Comparison of ENCODE assay signal across 9 mouse cellular contexts in genomic region chr15:80289436-80289835, GRCm38 (mm10). TPM values are rescaled to one million over a fixed set of nuclear protein-coding genes. Genes with fewer than 3 reads are reported as not detected.
DNase-seq lines count a peak whose midpoint lies in the region; ATAC-seq and TF ChIP-seq lines count a peak whose summit lies in the region.
"Had no signal": no experiment of that assay in that cellular context is flagged by ENCODE, and none has a peak within 500 bp of the region (broad histone marks: within the 10 kb centered on the region; RNA-seq: fewer than 3 reads in every experiment).

No protein-coding gene starts in this region.

- peak; percentile 71 for TF ChIP-seq CTCF in olfactory bulb, adult 2 months (IDR thresholded peaks at IDR 0.05; ENCODE audit: insufficient read depth, low read depth, low read length)

- H3K27ac ChIP-seq in liver, embryonic 15.5 days (replicated peaks) = no peak overlapping the region
- peak overlapping the region; percentile 89 for H3K27ac ChIP-seq in olfactory bulb, adult 2 months (ENCODE audit: insufficient read depth, low read depth, low read length)

- H3K4me2 ChIP-seq in liver, embryonic 15.5 days = no peak overlapping the region

- peaks cover 74% of the 10 kb centered on the region for H3K27me3 ChIP-seq in liver, embryonic 15.5 days

- 0 out of 2 replicates have a peak, but pooled peaks have one; percentile 18 for ATAC-seq in liver, embryonic 15.5 days (ENCODE audit: insufficient read depth)

- no peak overlapping the region for H3K9ac ChIP-seq in liver, embryonic 15.5 days

- TF ChIP-seq POLR2A in olfactory bulb, adult 2 months (IDR thresholded peaks at IDR 0.05; ENCODE audit: insufficient read depth, low read depth, low read length) = no peak

- DNase-seq in CD4-positive helper T cell, adult 2 months (ENCODE audit: low read depth, low spot score) = peak; percentile 81
- peak; percentile 97 for DNase-seq in ZHBTc4 (ENCODE audit: low read depth, low spot score)
- peak; percentile 82 to 83 for DNase-seq in cerebellum, postnatal 36 days
- DNase-seq in gastrocnemius, postnatal 4 days (ENCODE audit: low spot score in 2 of 2) = peak; percentile 37 to 60
- peak; percentile 77 to 80 for DNase-seq in kidney, postnatal 25 days
- DNase-seq in thymus, adult 18-20 months = peak; percentile 69 to 71

- H3K4me3 ChIP-seq in liver, embryonic 15.5 days (replicated peaks) = no peak overlapping the region
- H3K4me3 ChIP-seq in olfactory bulb, adult 2 months (ENCODE audit: insufficient read depth, low read depth, low read length) = peak overlapping the region; percentile 86

- no peaks in the 10 kb centered on the region for H3K9me3 ChIP-seq in liver, embryonic 15.5 days (replicated peaks)

- H3K36me3 ChIP-seq in liver, embryonic 15.5 days (replicated peaks) = no peaks in the 10 kb centered on the region

- WGBS in liver, embryonic 15.5 days (ENCODE audit: insufficient replicate concordance) = 6% methylated on average over 10 of the region's 10 CpGs
- 9% methylated on average over 10 of the region's 10 CpGs for WGBS in olfactory bulb, adult 2 months

- no peaks in the 10 kb centered on the region for H3K4me1 ChIP-seq in liver, embryonic 15.5 days (replicated peaks)
- H3K4me1 ChIP-seq in olfactory bulb, adult 2 months (ENCODE audit: control insufficient read depth, insufficient read depth, low read length) = peaks cover 56% of the 10 kb centered on the region

RNA-seq across cellular contexts. Expression of gene Cacna1i, which starts 2.4 kb away (rescaled TPM):
- total RNA-seq in gastrocnemius, postnatal 4 days (2021) = under 1 TPM in 1 of 2 experiments, not detected in 1; 0.05 TPM
- polyA plus RNA-seq in liver, embryonic 15.5 days (2015; fragmentation: Nextera tagmentation; extraction: Ambion mirVana) = 0.01 TPM in 1 of 2 replicates, not detected in the other
- not detected in 2 replicates for polyA plus RNA-seq in olfactory bulb, adult 2 months (2012; ENCODE audit: insufficient read depth, insufficient read length, low replicate concordance, missing spikeins)
- polyA plus RNA-seq: heart, embryonic 16.5 days had no signal

RNA-seq across cellular contexts. Expression of gene Rps19bp1, which starts 25.3 kb away (rescaled TPM):
- 10 to 100 TPM; 23.8 to 26.4 TPM for total RNA-seq in gastrocnemius, postnatal 4 days (2021)
- 24.4 and 26.2 TPM in 2 replicates for polyA plus RNA-seq in liver, embryonic 15.5 days (2015; fragmentation: Nextera tagmentation; extraction: Ambion mirVana)
- not detected in 2 replicates for polyA plus RNA-seq in olfactory bulb, adult 2 months (2012; ENCODE audit: insufficient read depth, insufficient read length, low replicate concordance, missing spikeins)

RNA-seq across cellular contexts. Expression of gene Atf4, which starts 34.5 kb away (rescaled TPM):
- 100 to 1,000 TPM; 118 to 130 TPM for total RNA-seq in gastrocnemius, postnatal 4 days (2021)
- 130 and 134 TPM in 2 replicates for polyA plus RNA-seq in liver, embryonic 15.5 days (2015; fragmentation: Nextera tagmentation; extraction: Ambion mirVana)
- polyA plus RNA-seq in olfactory bulb, adult 2 months (2012; ENCODE audit: insufficient read depth, insufficient read length, low replicate concordance, missing spikeins) = not detected in 2 replicates

RNA-seq across cellular contexts. Expression of gene AC140267.1, which starts 53.8 kb away (rescaled TPM):
- 10 to 100 TPM; 12.3 to 12.6 TPM for total RNA-seq in gastrocnemius, postnatal 4 days (2021)
- polyA plus RNA-seq in liver, embryonic 15.5 days (2015; fragmentation: Nextera tagmentation; extraction: Ambion mirVana) = not detected in 2 replicates
- not detected in 2 replicates for polyA plus RNA-seq in olfactory bulb, adult 2 months (2012; ENCODE audit: insufficient read depth, insufficient read length, low replicate concordance, missing spikeins)

RNA-seq across cellular contexts. Expression of gene Mief1, which starts 55.6 kb away (rescaled TPM):
- total RNA-seq in gastrocnemius, postnatal 4 days (2021) = 10 to 100 TPM; 28.7 to 33.5 TPM
- 16.2 and 17.0 TPM in 2 replicates for polyA plus RNA-seq in liver, embryonic 15.5 days (2015; fragmentation: Nextera tagmentation; extraction: Ambion mirVana)
- polyA plus RNA-seq in olfactory bulb, adult 2 months (2012; ENCODE audit: insufficient read depth, insufficient read length, low replicate concordance, missing spikeins) = not detected in 2 replicates

Comparison
In these comparisons a context has a peak if more than half of its experiments do, and no peak if none do; other contexts are left out.
1. RNA of gene Cacna1i, which starts 2.4 kb away (polyA plus RNA-seq): not detected in olfactory bulb, adult 2 months; 0.01 TPM in liver, embryonic 15.5 days; every median in the first group is over 10 times any median in the second.
2. Peak in every context shown above with its lines, with median percentiles within 50 percentile points of each other: DNase-seq.